Mouse (Mus musculus): ENCODE results near the gene Pgpep1.

The Pgpep1 gene

GRCm38 (mm10) chr8:70659604-70660272, 450 bp downstream of the Pgpep1 start:
- ATAC-seq (ENCODE audit: low TSS enrichment) = peak; percentile 79

- no peak for ATAC-seq (ENCODE audit: low TSS enrichment)
These were observed 1.1 kb downstream of the Pgpep1 start for GRCm38 (mm10) chr8:70658897-70659603.

DNA sequence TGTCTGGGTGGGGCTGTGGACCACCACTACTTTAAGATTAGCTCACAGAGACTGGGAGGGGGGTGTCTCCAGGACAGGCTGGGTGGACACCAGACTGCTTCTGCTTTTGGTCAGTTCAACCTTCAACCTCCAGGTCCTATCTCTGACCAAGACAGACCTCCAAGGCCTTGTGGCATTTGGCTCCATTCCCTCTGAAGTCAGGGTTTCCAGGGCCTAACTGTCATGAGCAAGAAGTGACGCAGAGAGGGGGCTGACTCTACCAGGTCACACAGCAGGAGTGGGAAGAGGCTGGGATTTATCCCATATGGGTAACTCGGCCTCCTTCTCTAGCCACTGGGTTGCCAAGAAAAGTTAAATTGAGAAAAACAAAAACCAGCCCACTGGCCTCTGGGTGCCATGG, 2.4 kb downstream of the Pgpep1 start:
- no peak for ATAC-seq (ENCODE audit: low TSS enrichment)

DNA sequence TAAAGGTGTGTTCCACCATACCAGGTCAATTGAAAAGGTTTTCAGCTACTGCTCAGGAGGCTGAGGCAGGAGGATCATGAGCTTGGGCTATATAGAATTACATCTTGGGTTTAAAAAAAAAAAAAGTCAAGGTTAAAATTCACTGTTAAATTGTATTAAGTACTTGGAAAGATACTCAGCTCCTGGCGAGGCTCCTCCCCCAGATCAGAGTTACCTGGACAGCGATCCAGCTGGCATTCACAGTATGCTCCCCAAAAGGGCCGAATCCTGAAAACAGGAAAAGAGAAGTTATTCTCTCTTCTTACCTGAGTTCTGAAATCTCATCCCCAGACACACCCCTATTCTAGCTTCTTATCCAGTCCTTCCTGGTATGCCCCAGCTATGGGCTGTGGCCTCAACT, 3.0 kb downstream of the Pgpep1 start:
- ATAC-seq (ENCODE audit: low TSS enrichment) = no peak

GRCm38 (mm10) chr8:70656193-70656790, 3.9 kb downstream of the Pgpep1 start:
- no peak for ATAC-seq (ENCODE audit: low TSS enrichment)

DNA sequence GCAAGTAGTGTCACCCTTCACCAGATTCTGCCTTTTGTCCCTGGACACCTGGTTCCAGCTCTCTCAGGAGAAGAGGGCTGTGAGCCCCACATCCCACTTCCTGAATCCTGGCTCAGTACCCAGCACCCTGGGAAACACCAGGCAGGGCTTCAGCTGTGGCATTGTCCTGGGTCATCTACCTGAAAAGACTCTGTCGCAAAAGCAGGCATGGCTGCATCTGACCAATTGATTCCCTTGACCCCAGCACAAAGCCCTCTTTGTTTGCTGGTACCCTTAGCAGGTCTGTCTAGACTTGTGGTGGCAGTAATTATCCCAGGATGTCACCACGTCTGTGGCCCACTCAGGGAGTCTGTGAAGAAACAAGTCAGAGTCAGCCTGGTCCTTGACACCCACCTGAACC, 4.7 kb downstream of the Pgpep1 start:
- no peak for ATAC-seq (ENCODE audit: low TSS enrichment)

GRCm38 (mm10) chr8:70654121-70654520, 6.1 kb downstream of the Pgpep1 start:
- no peak for ATAC-seq (ENCODE audit: low TSS enrichment)

DNA sequence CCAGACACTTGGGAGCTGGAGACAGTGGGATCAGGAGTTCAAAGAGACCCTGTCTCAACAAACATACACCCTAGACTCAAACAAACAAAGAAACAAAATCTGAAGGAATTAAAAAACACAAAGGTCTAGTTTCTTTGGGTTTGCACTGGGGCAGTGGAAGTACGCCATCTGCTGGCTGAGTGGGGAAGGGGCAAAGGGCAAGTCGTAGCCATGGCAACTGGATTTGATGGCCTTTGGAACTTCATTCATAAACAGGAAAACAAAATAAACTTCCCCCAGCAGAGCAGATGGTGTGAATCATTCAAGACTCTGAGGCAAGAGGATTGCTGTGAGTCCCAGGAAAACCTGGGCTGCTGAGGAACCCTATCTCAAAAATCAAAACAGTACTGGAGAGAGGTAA, 7.0 kb downstream of the Pgpep1 start:
- ATAC-seq (ENCODE audit: low TSS enrichment) = no peak

DNA sequence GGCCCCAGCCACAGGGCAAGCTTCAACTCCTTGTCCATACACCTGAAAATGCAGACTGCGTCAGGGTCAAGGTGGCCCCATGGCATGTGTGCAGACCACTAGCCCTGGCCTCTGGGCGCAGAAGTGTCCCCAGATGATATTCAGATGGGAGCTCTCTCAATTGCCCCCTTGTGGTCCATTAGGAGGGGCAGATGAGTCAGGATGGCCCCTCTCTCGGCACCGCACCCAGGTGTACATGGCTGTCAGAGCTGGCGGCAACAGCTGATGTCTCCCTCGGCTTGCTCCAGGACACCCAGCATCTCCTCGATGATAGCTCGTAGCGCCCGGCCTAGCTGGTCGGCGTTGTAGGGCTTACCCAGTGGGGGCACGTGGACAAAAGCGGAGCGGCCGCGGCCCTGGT, 9.8 kb downstream of the Pgpep1 start:
- ATAC-seq (ENCODE audit: low TSS enrichment) = no peak

- ATAC-seq (ENCODE audit: low TSS enrichment) = no peak
These were observed 10.9 kb downstream of the Pgpep1 start for GRCm38 (mm10) chr8:70649324-70649723.

DNA sequence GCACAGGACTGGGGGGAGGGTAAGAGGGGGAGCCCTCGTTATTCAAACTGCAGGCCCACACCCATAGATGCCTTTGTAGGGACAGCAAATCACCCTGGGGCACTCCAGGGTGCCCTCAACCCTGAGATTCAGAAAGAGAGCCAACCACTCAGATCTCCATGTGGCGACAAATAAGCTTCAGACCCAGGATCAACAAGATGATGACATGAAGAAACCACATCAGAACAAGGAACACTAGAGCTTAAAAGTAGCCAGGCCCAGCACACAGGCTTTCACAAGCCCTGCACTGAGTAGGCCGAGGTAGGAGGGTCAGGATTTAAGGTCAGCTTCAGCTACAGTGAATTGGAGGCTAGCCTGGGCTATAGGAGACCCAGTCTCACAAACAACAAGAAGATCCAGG, 11.3 kb downstream of the Pgpep1 start:
- ATAC-seq (ENCODE audit: low TSS enrichment) = no peak

DNA sequence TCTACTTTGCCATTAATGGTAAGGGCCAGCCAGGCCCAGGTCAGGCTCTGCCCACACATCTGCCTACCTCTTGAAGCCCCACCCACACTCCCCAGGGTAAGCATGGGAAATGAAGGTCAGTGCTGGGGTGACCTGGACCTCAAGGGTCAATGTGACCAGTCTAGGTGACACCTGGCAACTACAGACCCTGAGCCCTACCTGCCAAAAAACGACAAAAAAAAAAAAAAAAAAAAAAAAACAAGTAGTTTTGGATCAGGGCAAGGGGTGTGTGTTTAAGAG, 12.1 kb downstream of the Pgpep1 start:
- no peak for ATAC-seq (ENCODE audit: low TSS enrichment)

DNA sequence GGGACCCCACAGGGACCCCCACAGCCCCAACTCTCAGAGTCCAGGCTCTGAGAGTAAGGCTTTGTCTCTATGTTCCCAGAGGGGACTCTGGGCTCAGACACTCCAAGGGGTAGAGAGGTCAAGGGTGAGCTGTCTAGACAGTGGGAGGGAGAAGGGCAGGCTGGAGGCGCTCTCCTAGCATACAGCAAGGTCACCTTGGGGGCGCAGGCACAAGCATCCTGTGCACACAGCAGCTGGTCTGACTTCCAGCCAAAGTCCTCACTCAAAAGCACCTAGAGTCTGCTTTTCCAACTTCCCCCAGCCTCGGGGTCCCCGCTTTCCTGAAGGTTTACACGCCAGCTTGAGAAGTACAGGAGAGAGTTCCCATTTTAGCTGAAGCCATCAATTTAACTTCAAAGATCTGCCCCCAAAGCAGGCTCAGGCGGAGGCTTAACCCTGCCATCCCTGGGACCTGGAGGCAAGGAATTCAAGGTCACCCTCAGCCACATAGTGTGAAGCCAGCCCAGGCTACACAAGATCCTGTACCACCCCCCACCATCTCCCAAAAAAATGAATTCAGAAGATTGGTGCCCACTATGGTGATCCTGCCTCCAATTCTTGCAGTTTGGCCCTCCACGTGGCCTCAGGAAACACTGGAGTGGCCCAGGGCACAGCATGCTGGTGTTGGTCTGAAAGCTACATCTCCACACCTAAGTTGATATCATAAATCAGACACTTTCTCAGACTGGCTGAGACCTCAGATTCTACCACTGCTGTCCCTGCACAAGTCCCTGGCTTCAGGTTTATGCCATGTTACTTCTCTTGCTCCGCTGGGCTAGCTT, 12.6 kb downstream of the Pgpep1 start:
- no peak for ATAC-seq (ENCODE audit: low TSS enrichment)

DNA sequence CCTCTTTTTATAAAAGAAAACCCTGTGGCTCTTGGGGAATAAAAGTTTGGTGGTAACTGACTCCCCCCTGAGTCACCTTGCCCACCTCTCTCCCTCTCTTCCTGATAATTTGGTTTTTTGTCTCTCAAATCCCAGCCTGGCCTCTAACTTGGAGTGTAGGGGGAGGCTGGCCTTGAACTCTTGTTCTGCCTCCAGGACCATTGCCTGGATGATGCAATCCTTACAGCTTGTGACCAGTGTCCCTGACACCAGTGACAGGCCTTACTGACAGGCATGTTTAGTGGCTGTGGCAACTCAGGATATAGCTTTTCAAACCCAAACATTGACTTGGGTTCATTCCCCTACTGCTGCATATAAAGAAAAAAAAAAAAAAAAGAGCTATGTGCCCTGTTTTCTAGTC, 13.4 kb downstream of the Pgpep1 start:
- no peak for ATAC-seq (ENCODE audit: low TSS enrichment)

DNA sequence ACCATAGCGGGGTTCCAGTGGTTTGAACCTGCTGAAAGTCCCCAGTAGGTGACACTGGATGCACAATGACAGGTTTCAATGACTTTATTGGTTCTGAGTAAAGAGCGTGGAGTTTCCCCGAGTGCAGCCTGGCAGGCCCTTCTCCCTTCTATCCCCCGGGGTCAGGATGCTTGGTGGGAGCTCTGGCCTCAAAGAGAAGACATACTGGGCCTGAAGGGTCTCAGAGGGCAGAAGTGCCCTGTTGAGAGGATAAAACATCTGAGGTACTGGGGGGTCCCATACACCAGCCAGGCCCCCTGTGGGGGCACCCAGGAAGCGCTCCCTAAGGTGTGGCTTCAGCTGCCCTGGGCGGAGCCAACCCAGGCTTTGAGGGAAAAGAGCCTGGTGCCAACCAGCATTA, 13.8 kb downstream of the Pgpep1 start:
- ATAC-seq (ENCODE audit: low TSS enrichment) = no peak

- no peak for ATAC-seq (ENCODE audit: low TSS enrichment)
These were observed 14.5 kb downstream of the Pgpep1 start for GRCm38 (mm10) chr8:70645501-70646224.

GRCm38 (mm10) chr8:70644065-70644464, 16.1 kb downstream of the Pgpep1 start:
- no peak for ATAC-seq (ENCODE audit: low TSS enrichment)

DNA sequence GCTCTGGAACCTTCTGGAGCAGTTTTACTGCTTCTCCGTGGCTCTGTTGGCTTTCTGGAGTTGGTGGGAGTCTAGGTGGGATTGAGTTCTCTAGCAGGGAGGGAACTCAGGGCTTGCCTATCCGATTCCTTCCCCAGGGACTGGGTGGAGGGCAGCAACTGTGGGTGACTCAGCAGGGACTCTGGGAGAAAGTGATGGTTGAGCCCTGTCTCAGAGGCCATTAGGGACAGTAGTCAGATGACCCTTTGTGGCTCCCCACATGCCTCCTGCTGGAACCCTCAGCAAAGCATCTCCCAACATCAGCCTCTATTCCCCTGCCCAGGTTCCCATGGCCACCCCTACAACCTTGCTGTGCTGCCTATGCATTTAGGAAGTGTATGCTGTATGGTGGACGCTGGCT, 17.2 kb downstream of the Pgpep1 start:
- no peak for ATAC-seq (ENCODE audit: low TSS enrichment)

GRCm38 (mm10) chr8:70638752-70639151, 21.4 kb downstream of the Pgpep1 start:
- no peak for ATAC-seq (ENCODE audit: low TSS enrichment)

GRCm38 (mm10) chr8:70636838-70637237, 23.4 kb downstream of the Pgpep1 start:
- no peak for ATAC-seq (ENCODE audit: low TSS enrichment)

GRCm38 (mm10) chr8:70635527-70635926, 24.7 kb downstream of the Pgpep1 start:
- ATAC-seq (ENCODE audit: low TSS enrichment) = no peak

DNA sequence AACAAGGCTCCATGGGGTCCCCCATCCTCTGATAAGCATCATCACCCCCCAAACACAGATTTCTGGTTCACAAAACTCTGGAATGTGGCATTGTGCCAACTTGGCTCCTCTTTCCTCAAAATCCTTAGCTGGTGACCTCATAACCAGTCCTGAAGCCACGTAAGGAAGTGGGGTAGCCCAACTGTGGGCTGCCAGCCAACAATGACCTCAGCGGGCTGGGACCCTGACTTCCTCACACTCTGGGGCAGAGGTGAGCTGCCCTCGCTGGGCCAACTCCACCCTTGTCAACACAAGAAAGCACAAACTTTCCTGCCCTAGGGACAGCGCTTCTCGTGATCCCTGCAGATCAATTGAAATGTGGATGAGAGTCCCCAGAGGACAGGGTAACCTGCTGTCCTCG, 26.1 kb downstream of the Pgpep1 start:
- ATAC-seq (ENCODE audit: low TSS enrichment) = no peak

Data from frontal cortex, adult (tissue).